Mouse (Mus musculus) cortical plate, adult 2 months (tissue): ENCODE measurements around the gene Med14. TPM values are rescaled to one million over a fixed set of nuclear protein-coding genes. Genes with fewer than 3 reads are reported as not detected.

Experiments used
- H3K27ac ChIP-seq: fragments of 200-500 bp; 2 replicates; pipeline ENCODE4 v1.5.1; 2012; ENCODE audit warnings: low read length, control low read depth, inconsistent platforms; ENCODE audit not compliant: insufficient read depth
- H3K4me1 ChIP-seq: fragments of 200-500 bp; 2 replicates; pipeline ENCODE4 v1.6.1; 2011; ENCODE audit warnings: low read length; ENCODE audit not compliant: control insufficient read depth, insufficient read depth
- H3K4me3 ChIP-seq: fragments of 200-500 bp; 2 replicates; pipeline ENCODE4 v1.5.1; 2011; ENCODE audit warnings: mild to moderate bottlenecking, low read length, control low read depth; ENCODE audit not compliant: insufficient read depth
- CTCF ChIP-seq: fragments of 200-500 bp; IDR thresholded peaks from 2 replicates; pipeline ENCODE4 v1.5.1; 2011; ENCODE audit warnings: mild to moderate bottlenecking, control low read depth, low read length; ENCODE audit not compliant: insufficient read depth; ENCODE audit errors: extremely low read depth
- POLR2A ChIP-seq: fragments of 200-500 bp; IDR thresholded peaks from 2 replicates; pipeline ENCODE4 v1.6.1; 2011; ENCODE audit warnings: mild to moderate bottlenecking, low read length, control low read depth; ENCODE audit not compliant: insufficient read depth; ENCODE audit errors: extremely low read depth
- polyA plus RNA-seq: library from polyadenylated mRNA; depleted of rRNA; stranded (reverse); fragments of >200 nt; gene quantifications from 2 replicates; pipeline ENCODE4 v1.2.3, GENCODE M21; 2012

Gene Med14
- polyA plus RNA-seq, 1 experiment, result 37.3 TPM

GRCm38 (mm10) chrX:12762334-12763126, 657 bp upstream of the Med14 start:
- no peak for TF ChIP-seq POLR2A
- no peak for TF ChIP-seq CTCF
- H3K27ac ChIP-seq, result peak overlapping the region; percentile 98

GRCm38 (mm10) chrX:12761259-12761625, 631 bp downstream of the Med14 start:
- H3K4me3 ChIP-seq, result peak overlapping the region; percentile 94
- TF ChIP-seq POLR2A (no peak), CTCF (no peak)
- peak overlapping the region; percentile 95 for H3K27ac ChIP-seq
- no peaks in the 10 kb centered on the region for H3K4me1 ChIP-seq

More at GRCm38 (mm10) chrX:12762334-12763126, 657 bp upstream of the Med14 start:
- Histone ChIP-seq H3K4me1 (no peaks in the 10 kb centered on the region), H3K4me3 (peak overlapping the region; percentile 94)

- Histone ChIP-seq H3K27ac (no peak overlapping the region), H3K4me3 (peak overlapping the region; percentile 94), H3K4me1 (no peaks in the 10 kb centered on the region)
- TF ChIP-seq CTCF (no peak), POLR2A (no peak)
These were observed 1.4 kb downstream of the Med14 start for GRCm38 (mm10) chrX:12760501-12760900.

GRCm38 (mm10) chrX:12759625-12760024, 2.2 kb downstream of the Med14 start:
- Histone ChIP-seq H3K4me1 (no peaks in the 10 kb centered on the region), H3K4me3 (no peak overlapping the region; the same call in 1 of the 2 replicates), H3K27ac (no peak overlapping the region)
- TF ChIP-seq CTCF, result no peak
- no peak for TF ChIP-seq POLR2A

GRCm38 (mm10) chrX:12747886-12748285, 14.0 kb downstream of the Med14 start:
- no peaks in the 10 kb centered on the region for H3K4me1 ChIP-seq
- TF ChIP-seq CTCF (no peak), POLR2A (no peak)
- H3K4me3 ChIP-seq, result no peak overlapping the region
- no peak overlapping the region for H3K27ac ChIP-seq

DNA sequence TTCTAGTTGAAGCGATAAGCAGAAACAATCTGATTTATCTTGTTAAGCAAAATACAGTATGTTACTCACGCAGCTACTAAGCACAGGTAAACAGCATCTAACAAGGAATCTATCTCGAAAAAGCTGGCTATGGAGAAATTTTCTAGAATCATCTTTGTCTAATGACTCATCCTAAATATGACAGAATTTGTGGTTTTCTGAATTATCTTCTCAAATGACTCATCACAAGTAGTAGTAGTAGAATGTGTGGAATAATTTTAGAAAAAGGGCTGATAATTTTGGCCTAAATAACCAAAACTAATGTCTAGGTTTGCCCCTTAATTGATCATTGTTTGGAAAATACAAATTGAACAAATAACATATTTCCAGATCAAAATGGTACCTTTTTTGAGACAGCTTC, 15.1 kb downstream of the Med14 start:
- Histone ChIP-seq H3K27ac (no peak overlapping the region), H3K4me1 (no peaks in the 10 kb centered on the region), H3K4me3 (no peak overlapping the region)
- no peak for TF ChIP-seq CTCF

DNA sequence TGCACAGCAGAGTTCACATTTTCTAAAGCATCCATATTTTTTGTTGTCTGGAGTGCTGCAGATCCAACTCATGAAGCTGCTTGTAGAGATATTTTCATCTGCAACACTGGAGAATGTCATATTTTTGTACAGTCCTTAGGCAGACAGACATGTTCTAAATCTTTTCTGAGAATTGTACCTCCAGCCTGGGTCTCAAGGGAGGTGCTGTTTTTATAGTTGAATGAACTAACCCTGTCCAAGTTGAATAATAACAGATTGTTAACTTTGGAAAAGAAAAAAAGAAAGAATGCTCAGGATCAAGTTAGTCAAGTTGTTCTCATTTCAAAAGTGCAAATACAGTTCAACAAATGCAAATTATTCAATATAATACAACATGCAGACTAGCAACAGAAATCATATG, 21.5 kb downstream of the Med14 start:
- no peaks in the 10 kb centered on the region for H3K4me1 ChIP-seq
- no peak overlapping the region for H3K27ac ChIP-seq
- H3K4me3 ChIP-seq, result no peak overlapping the region
- TF ChIP-seq POLR2A, result no peak
- TF ChIP-seq CTCF, result no peak

DNA sequence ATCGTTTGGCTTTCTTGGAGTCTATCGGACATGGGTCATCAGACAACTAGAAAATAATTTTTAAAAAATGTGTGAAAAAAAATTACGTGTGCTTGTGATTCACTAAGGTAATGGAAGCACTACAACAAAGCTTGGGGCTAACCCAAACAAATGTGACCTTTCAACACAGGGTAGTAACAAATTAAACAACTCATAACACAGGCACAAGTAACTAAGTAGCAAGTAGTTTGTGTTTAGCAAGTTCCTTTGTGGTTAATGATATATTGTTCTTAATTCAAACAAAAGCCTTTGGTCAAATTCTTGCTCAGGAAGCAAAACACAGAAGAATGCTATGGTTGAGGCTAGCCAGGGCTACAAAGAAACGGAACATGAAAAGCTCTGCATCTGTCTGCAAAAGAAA, 45.8 kb downstream of the Med14 start:
- Histone ChIP-seq H3K27ac (no peak overlapping the region), H3K4me3 (no peak overlapping the region), H3K4me1 (no peaks in the 10 kb centered on the region)
- no peak for TF ChIP-seq POLR2A
- no peak for TF ChIP-seq CTCF

- H3K4me3 ChIP-seq, result no peak overlapping the region
- no peak for TF ChIP-seq POLR2A
- TF ChIP-seq CTCF, result no peak
- no peaks in the 10 kb centered on the region for H3K4me1 ChIP-seq
- no peak overlapping the region for H3K27ac ChIP-seq
These were observed 48.1 kb downstream of the Med14 start for GRCm38 (mm10) chrX:12713796-12714195.

- TF ChIP-seq CTCF (no peak), POLR2A (no peak)
- H3K4me3 ChIP-seq, result no peak overlapping the region
- H3K27ac ChIP-seq, result no peak overlapping the region
- H3K4me1 ChIP-seq, result no peaks in the 10 kb centered on the region
These were observed 75.0 kb downstream of the Med14 start for GRCm38 (mm10) chrX:12686910-12687309.
